Mouse (Mus musculus) heart, postnatal 0 days (tissue): ENCODE measurements around the gene Enox1.

Source experiments
- CTCF ChIP-seq: IDR thresholded peaks from 2 replicates; pipeline ENCODE4 v1.5.1; 2016; ENCODE audit warnings: antibody characterized with exemption, control low read depth, low read depth
- EP300 ChIP-seq: IDR thresholded peaks from 2 replicates; pipeline ENCODE4 v1.6.1; 2016; ENCODE audit warnings: antibody characterized with exemption, low read depth

DNA sequence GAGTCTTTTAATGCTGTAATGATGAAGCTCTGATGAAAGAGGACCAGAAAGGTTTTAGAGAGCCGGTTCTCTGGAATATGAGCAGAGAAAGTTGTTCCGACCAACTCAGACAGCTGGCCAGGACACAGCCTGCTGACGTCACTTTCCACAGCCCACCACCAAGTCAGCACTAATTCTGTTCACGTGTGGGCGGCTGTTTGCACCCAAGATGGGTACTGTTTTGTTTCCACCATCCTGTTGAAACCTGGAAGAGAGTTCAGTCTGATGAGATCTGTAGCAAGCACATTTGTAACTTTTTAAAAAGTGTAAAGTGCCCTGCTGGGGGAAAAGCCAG, 424.3 kb downstream of the Enox1 start:
- TF ChIP-seq CTCF (no peak), EP300 (no peak)
